Mouse (Mus musculus): ENCODE data around the gene Clrn1. TPM values are rescaled to one million over a fixed set of nuclear protein-coding genes. Genes with fewer than 3 reads are reported as not detected.

The Clrn1 gene
- polyA plus RNA-seq, 1 experiment from 2014 or later, result 2.6 TPM

Other genes with a start within 250 kb of the Clrn1 start
- 0.43 TPM in 1 of 2 replicates, not detected in the other for gene Erich6, start 248.1 kb downstream of the Clrn1 start, polyA plus RNA-seq (2014; fragmentation: Nextera tagmentation; extraction: Ambion mirVana)
- gene Siah2, start 192.9 kb downstream of the Clrn1 start, polyA plus RNA-seq (2014; fragmentation: Nextera tagmentation; extraction: Ambion mirVana), result 16.3 and 17.3 TPM in 2 replicates
- gene Mindy4b-ps, start 63.0 kb downstream of the Clrn1 start, polyA plus RNA-seq (2014; fragmentation: Nextera tagmentation; extraction: Ambion mirVana), result 0.09 TPM in 1 of 2 replicates, not detected in the other
- gene Med12l, start 120.5 kb upstream of the Clrn1 start, polyA plus RNA-seq (2014; fragmentation: Nextera tagmentation; extraction: Ambion mirVana), result 7.4 and 8.7 TPM in 2 replicates
- 0.81 and 1.3 TPM in 2 replicates for gene Gpr171, start 216.5 kb upstream of the Clrn1 start, polyA plus RNA-seq (2014; fragmentation: Nextera tagmentation; extraction: Ambion mirVana)

Data from hindbrain, embryonic 14.5 days (tissue).